Mouse (Mus musculus) C2C12 (cell line): Measurements from ENCODE around the gene Zbtb12. TPM values are rescaled to one million over a fixed set of nuclear protein-coding genes. Genes with fewer than 3 reads are reported as not detected.

Experiments
- H3K27me3 ChIP-seq: one replicate; pipeline ENCODE4 v1.6.1; 2011; ENCODE audit not compliant: control insufficient read depth, insufficient read depth, insufficient read length
- H3K36me3 ChIP-seq: one replicate; pipeline ENCODE4 v1.6.1; 2011; ENCODE audit not compliant: control insufficient read depth, insufficient read depth
- H3K4me3 ChIP-seq: one replicate; pipeline ENCODE4 v1.5.1; 2011; ENCODE audit warnings: mild to moderate bottlenecking, control low read depth; ENCODE audit not compliant: poor library complexity, insufficient read depth, severe bottlenecking
- H3K79me2 ChIP-seq: one replicate; pipeline ENCODE4 v1.6.1; 2011; ENCODE audit not compliant: control insufficient read depth, insufficient read depth
- H3K79me3 ChIP-seq: one replicate; pipeline ENCODE4 v1.6.1; 2011; ENCODE audit warnings: low read depth, control low read depth
- H3ac ChIP-seq: one replicate; pipeline ENCODE3; 2011; ENCODE audit warnings: low read depth; ENCODE audit not compliant: control insufficient read depth, insufficient read length
- CEBPB ChIP-seq: IDR thresholded peaks from one replicate; pipeline ENCODE4 v1.6.1; 2011; ENCODE audit warnings: low read depth, mild to moderate bottlenecking, control low read depth, moderate library complexity
- CTCF ChIP-seq: IDR thresholded peaks from one replicate; pipeline ENCODE4 v1.5.1; 2011; ENCODE audit not compliant: control insufficient read depth, insufficient read depth, insufficient read length
- FOSL1 ChIP-seq: IDR thresholded peaks from one replicate; pipeline ENCODE4 v1.8.0; 2011; ENCODE audit warnings: mild to moderate bottlenecking, low read length; ENCODE audit not compliant: poor library complexity, insufficient read depth, severe bottlenecking
- MAX ChIP-seq: IDR thresholded peaks from one replicate; pipeline ENCODE4 v1.6.1; 2011; ENCODE audit warnings: mild to moderate bottlenecking, control low read depth
- MYOD1 ChIP-seq: IDR thresholded peaks from one replicate; pipeline ENCODE4 v1.6.1; 2011; ENCODE audit warnings: low read depth; ENCODE audit not compliant: control insufficient read depth, insufficient read length
- MYOG ChIP-seq: IDR thresholded peaks from one replicate; pipeline ENCODE4 v1.6.1; 2011; ENCODE audit not compliant: control insufficient read depth, insufficient read length; ENCODE audit errors: extremely low read depth
- USF1 ChIP-seq: IDR thresholded peaks from one replicate; pipeline ENCODE4 v1.6.1; 2011; ENCODE audit warnings: low read depth, mild to moderate bottlenecking, control low read depth, moderate library complexity
- polyA plus RNA-seq: library from polyadenylated mRNA; unstranded; fragments of >200 nt; fragmentation: generic; extraction: Trizol; gene quantifications from one replicate; pipeline ENCODE4 v1.2.1, GENCODE M21; 2012; ENCODE audit warnings: missing spikeins

The Zbtb12 gene
- polyA plus RNA-seq, 1 experiment = 15.2 TPM

- Histone ChIP-seq H3ac (no peak overlapping the region), H3K79me2 (peaks cover 31% of the 10 kb centered on the region), H3K27me3 (no peaks in the 10 kb centered on the region), H3K79me3 (peaks cover 16% of the 10 kb centered on the region), H3K4me3 (no peak overlapping the region), H3K36me3 (peaks cover 51% of the 10 kb centered on the region)
- TF ChIP-seq MYOD1 = no peak
Observed at GRCm38 (mm10) chr17:34853511-34853910, 25.8 kb upstream of the Zbtb12 start.

- Histone ChIP-seq H3K79me2 (peaks cover 25% of the 10 kb centered on the region), H3K27me3 (no peaks in the 10 kb centered on the region), H3K4me3 (no peak overlapping the region), H3ac (no peak overlapping the region), H3K36me3 (peaks cover 51% of the 10 kb centered on the region), H3K79me3 (peaks cover 12% of the 10 kb centered on the region)
- TF ChIP-seq MAX = no peak
- no peak for TF ChIP-seq CTCF
- no peak for TF ChIP-seq MYOG
- TF ChIP-seq CEBPB = no peak
- TF ChIP-seq FOSL1 = no peak
- TF ChIP-seq MYOD1 = no peak
- TF ChIP-seq USF1 = no peak
Observed at GRCm38 (mm10) chr17:34854761-34855160, 24.5 kb upstream of the Zbtb12 start.

GRCm38 (mm10) chr17:34855825-34856224 is 23.5 kb upstream of the Zbtb12 start:
- H3K36me3 ChIP-seq = peaks cover 51% of the 10 kb centered on the region
- no peak overlapping the region for H3K4me3 ChIP-seq
- TF ChIP-seq MYOD1 (no peak), CTCF (peak; percentile 56), CEBPB (no peak), FOSL1 (no peak), USF1 (no peak), MAX (no peak), MYOG (no peak)
- peaks cover 3% of the 10 kb centered on the region for H3K27me3 ChIP-seq
- peaks cover 17% of the 10 kb centered on the region for H3K79me2 ChIP-seq
- H3ac ChIP-seq = no peak overlapping the region
- peaks cover 8% of the 10 kb centered on the region for H3K79me3 ChIP-seq

- H3K27me3 ChIP-seq = peaks cover 15% of the 10 kb centered on the region
- TF ChIP-seq USF1 = no peak
- no peak for TF ChIP-seq MYOG
- TF ChIP-seq MAX = no peak
- no peak for TF ChIP-seq MYOD1
- no peak for TF ChIP-seq CEBPB
- no peak for TF ChIP-seq CTCF
- no peak for TF ChIP-seq FOSL1
- no peak overlapping the region for H3ac ChIP-seq
- H3K79me2 ChIP-seq = no peaks in the 10 kb centered on the region
- no peak overlapping the region for H3K4me3 ChIP-seq
- H3K79me3 ChIP-seq = no peaks in the 10 kb centered on the region
- peaks cover 32% of the 10 kb centered on the region for H3K36me3 ChIP-seq
Observed at GRCm38 (mm10) chr17:34858670-34859069, 20.6 kb upstream of the Zbtb12 start.

GRCm38 (mm10) chr17:34860514-34860913 is 18.8 kb upstream of the Zbtb12 start:
- no peaks in the 10 kb centered on the region for H3K79me3 ChIP-seq
- no peak overlapping the region for H3ac ChIP-seq
- no peak overlapping the region for H3K4me3 ChIP-seq
- TF ChIP-seq CTCF = no peak
- no peak for TF ChIP-seq CEBPB
- TF ChIP-seq FOSL1 = no peak
- no peak for TF ChIP-seq MAX
- TF ChIP-seq USF1 = no peak
- TF ChIP-seq MYOG = no peak
- no peak for TF ChIP-seq MYOD1
- H3K79me2 ChIP-seq = no peaks in the 10 kb centered on the region
- H3K27me3 ChIP-seq = peaks cover 25% of the 10 kb centered on the region
- H3K36me3 ChIP-seq = peaks cover 14% of the 10 kb centered on the region

- no peaks in the 10 kb centered on the region for H3K79me3 ChIP-seq
Observed at GRCm38 (mm10) chr17:34861704-34862415, 17.4 kb upstream of the Zbtb12 start.

More at GRCm38 (mm10) chr17:34861704-34862415, 17.4 kb upstream of the Zbtb12 start:
- Histone ChIP-seq H3ac (no peak overlapping the region), H3K36me3 (peaks cover 5% of the 10 kb centered on the region), H3K27me3 (peaks cover 25% of the 10 kb centered on the region), H3K4me3 (no peak overlapping the region), H3K79me2 (no peaks in the 10 kb centered on the region)
- TF ChIP-seq MYOD1 (no peak), CEBPB (no peak), MYOG (no peak), MAX (no peak), FOSL1 (no peak), USF1 (no peak), CTCF (no peak)
